Mouse (Mus musculus) thymus, postnatal 4 days (tissue): ENCODE measurements around the gene Scube1.

Source experiments
- DNase-seq: peaks from one replicate; pipeline ENCODE4 v3.0.0; 2021

The Scube1 gene

DNA sequence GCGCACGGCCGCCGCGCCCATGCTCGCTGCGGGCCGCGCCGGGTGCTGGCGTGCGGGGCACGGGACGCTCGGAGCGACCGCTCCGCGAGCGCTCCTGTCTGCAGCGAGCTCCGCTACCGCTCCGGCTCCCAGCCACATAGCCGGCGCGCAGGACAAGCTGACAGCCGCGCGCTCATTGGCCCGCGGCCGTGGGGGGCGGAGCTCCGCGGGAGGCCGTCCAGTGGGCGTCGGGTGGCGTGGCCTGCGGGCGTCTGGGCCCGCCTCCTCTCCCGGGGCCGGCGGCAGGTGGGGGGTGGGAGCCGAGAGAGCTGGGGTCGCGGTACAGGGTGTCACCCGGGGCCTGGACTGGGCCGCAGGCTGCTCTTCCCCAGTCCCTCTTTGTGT, at the start of gene Scube1:
TSS of gene Scube1 (minus strand) at position 136 of the 384 bp plus-strand sequence.
- DNase-seq, result peak; percentile 76

DNA sequence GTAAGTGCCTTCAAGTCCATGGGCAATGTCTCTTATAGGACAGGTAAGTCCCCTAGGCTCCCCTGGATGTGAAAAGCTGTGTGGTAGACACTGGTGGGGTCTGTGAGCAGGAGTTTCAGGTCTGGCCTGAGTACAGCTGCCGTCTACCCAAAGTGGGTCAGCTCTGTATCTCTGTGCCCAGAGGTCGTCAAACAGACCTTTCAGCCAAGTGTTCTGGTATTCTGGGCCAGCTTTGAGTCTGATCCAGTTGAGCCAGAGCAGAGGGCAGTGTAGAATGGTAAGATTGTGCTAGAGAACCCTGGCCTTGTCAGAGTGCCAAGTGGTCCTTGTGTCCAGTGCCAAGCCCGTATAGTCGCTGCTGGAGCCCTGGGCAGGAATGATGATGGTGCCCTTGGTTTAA, 48.1 kb upstream of the Scube1 start:
- DNase-seq, result no peak

DNA sequence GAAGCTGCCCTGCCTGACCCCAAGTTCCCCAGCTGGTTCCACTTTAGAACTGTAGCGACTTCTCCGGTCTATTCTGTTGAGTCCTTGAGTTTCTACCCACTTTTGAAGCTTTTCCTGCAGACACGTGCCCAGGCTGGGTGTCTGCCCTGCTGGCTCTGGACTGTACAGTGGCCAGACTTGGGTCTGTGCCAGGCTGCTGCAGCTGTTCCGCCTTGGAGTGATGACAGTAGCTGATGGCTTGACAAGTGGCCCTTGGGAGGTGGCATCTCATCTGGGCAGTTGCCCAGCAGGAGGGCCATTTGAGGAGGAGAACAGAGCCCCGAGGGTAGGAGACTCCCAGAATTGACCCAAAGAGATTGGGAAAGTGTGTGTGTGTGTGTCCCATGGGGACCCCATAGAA, 47.6 kb upstream of the Scube1 start:
- DNase-seq, result no peak

DNA sequence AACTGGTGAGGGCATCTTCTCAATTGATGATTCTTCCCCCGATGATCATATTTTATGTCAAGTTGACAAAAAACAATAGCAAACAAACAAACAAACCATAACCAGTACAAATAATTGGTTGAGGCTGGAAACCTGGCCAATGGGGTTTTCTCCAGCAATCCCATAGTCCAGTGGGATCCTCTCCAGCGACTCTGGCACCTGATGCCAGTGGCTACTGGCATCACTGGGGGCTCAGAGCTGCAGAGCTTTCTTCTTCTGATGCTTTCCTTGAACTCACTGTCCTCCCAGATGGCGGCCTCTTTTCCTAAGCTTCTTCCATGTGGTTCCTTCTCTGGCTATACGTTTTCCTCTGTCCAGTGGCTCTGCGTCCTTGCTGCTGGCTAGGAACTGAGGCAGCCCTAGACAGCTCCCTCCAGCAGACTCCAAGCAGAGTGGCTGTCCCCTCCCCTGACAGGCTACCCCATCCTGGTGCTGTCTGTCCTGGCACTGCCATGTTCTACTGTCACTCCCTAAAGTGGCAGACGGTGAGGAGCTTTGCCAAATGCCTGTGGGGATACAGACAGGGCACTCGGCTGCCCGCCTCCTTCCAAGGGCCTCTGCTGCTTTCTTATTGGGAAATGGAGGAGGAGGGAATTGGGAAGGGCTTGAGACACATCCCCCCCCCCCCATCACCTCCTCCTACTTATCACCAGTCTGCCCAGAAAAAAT, 46.7 kb upstream of the Scube1 start:
- no peak for DNase-seq

DNA sequence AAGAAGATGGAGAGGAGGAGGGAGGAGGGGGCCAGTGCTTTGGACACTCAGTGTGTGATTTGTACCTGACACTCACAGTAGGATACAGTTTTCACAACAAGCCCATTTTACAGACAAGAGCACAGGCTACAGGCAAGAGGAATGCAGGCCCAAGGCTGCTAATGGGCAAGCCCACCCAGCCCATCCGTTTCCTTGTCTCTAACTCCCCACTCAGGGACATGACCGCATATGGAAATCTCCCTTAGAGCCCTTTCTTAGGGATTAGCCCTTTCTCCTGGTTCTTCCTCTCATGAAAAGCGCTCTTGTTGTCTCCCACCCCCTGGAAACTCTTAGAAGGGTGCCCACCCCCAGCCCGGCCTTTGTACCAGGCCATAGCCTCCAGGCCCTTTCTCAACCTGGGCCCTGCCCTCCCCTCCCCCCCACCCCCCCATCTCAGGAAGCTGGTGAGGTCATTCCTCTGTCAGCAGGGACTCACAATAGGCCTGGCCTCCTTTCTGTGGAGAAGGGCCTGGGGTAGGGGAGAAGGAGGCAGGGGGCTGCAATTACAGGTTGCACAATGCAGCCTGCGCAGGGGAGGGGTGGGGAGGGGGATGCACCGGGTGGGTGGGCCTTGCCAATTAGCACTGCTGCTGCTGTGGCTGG, 40.7 kb upstream of the Scube1 start:
- no peak for DNase-seq

DNA sequence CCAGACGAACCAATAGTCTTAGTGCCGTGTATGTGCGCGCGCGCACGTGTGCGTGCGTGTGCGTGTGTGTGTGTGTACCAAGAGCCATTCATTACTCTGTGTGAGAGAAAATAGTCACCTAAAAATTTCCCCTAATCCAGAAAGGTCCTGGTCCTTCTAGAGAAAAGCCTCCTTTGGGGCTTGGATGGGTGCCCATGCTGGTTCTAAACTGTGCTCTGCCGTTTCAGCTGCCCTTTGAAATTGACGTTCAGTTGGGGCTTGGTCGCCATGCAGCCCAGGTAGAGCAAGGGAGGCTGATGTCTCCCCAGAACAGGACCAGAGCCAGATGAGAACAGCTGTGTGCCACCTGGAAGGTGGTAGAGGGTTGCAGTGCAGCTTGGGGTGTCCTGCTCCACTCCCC, 36.7 kb upstream of the Scube1 start:
- DNase-seq, result no peak

DNA sequence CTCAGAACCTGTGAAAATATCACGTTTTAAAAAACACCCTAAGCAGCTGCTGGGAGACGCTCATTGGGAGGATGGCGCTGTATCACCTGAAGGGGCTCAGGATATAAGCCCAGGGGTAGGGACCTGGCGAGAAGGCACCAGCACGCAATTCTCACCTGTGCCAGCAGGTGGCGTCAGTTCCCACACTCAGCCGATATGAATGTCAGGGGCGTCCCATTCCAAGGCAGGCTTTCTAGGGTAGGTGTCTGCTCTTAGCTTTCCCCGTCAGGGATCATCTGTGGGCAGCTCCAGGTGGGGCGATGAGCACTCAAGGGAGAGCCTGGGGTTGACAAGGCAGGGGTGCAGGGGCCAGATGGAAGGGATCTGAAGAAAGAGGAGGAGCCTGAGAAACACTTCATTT, 35.9 kb upstream of the Scube1 start:
- DNase-seq, result peak; percentile 70

DNA sequence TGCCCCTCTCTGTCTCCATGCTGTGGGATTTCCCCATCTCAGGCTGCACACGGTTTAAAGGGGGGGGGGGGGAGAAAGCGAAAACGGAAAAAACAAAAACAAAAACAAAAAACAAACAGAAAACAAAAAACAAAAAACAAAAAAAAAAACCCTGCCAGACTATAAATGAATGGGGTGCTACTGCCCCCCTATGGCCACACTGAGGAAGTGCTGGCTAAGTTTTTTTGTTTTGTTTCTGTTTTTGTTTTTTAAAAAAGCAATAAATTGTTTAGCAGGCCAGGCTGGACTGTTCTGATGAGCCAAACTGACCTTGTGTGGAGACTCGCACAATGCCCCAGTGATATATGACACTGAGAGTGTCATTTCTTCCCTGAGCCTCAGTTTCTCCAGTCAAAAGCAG, 34.1 kb upstream of the Scube1 start:
- DNase-seq, result peak; percentile 14

DNA sequence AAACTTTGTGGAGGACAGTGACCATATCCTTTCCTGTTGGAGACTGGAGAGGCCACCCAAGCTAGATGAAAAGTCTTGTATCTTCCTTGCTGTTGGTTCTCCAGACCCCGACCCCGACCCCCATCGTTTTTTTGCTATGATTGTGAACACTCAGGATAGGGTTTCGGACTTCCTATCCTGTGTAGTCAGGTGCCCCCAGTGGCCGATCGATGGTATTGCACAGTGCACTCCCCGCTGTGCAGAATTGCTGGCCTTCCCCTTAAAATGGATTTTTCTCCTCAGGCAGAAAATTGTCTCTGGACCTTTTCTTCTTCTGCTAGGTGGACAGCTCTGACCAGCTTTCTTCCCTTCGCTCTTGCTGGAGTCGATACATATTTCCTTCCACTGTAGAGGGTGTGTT, 31.9 kb upstream of the Scube1 start:
- DNase-seq, result peak; percentile 53

DNA sequence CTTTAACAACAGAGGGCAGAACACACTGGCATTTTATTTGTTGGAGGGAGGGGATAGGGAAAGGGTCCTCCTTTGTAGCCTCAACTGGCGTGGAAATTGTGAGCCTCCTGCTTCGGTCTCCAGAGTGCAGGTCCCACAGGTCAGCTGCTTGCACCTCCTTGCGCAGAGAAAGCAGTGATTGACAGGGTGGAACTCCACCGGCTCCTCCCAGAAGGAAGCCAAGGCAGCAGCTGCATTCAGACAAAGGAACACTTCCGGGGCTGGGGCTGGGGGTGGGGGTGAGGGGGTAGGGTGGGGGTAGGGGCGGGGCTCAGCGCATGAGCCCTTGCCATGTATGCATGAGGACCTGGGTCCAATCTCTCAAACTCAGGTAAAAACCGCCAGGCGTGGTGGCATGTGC, 24.6 kb upstream of the Scube1 start:
- no peak for DNase-seq

DNA sequence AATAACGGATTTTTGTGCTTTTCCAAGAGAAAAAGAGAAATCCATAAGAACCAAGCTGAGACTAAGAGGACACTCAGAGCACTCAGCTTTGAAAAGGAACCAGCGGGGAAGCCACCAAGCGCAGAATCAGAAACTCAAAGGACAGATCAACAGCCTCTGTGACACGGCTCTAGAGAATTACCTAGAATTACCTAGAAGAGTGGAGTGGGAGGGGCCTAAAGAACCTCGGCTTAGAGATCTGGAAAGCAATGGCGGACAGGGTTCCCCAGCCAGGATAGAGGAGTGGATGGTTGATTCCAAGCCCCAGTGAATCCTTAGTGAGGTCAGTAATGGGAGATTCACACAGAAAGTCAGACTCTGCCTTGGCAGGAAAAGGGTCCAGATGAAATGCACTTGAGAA, 24.2 kb upstream of the Scube1 start:
- no peak for DNase-seq

DNA sequence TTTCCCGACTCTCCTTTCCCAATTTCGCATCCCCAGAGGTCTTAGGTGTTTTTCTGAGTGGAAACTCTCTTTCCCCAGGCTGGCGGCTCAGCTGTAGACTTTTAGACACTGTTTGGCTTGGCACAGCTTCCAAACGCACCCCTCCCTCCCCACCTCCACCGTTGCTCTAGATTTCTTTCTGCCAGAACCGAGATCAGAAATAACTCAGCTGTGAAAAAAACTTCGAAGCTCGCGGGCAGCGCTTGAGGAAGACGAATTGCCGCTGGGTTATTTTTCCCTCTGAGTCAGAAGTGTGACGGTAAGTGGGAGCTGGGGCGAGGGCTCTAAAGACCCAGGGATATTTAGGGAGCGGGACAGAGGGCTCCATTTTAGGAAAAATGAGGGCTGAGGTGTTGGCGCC, 21.5 kb upstream of the Scube1 start:
- no peak for DNase-seq

DNA sequence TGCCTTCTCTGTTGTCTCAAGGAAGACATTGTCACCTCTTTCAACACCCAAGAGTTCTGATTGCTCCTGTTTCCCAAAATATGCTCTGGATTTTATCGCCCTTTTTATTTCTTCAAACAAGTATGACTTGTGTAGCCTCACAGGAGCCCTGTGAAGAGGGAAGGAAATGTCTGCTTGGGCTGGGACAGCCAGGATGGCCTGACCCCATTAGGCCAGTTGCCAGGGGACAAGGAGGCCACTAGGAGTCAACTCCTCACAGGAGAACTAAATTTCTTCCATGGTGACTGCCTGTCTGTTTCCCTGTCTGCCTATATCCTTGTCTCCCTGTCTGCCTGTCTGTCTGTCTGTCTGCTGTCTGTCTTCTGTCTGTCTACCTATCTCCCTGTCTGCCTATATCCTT, 17.2 kb upstream of the Scube1 start:
- no peak for DNase-seq

DNA sequence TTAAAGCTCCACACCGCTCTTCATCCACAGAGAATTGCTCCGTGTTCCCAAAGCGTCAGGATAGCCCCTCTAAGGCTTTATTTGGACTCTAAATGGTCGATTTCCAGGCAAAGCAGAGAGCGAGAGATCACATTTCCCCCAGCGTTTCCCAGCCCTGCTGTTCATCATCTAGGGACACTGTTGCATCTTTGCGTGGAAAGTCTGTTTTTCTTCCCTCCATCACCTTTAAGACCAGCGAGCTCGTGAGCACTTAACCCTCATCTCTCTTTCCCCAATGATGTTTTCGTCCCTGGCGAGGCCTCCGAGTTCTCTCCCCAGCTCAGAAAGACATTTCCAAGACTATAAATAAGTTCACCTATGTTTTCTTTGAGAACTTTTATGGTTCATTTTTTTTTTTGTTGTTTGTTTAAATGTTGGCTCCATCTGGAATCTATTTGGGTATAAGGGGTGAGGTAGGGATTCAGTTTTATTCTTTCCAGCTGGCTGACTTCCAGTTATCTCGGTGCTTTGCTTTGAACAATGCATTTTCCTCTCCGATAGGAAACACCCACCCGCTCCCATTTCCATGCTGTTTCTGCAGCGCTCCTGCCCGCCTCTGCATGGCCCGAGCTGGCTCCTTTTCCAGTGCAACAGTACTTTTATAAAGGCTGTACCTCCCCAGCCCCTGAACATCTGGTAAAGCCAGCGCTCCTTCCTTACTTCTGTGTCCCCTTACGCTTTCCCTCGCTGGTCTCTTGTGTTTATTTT, 16.0 kb upstream of the Scube1 start:
- DNase-seq, result no peak

DNA sequence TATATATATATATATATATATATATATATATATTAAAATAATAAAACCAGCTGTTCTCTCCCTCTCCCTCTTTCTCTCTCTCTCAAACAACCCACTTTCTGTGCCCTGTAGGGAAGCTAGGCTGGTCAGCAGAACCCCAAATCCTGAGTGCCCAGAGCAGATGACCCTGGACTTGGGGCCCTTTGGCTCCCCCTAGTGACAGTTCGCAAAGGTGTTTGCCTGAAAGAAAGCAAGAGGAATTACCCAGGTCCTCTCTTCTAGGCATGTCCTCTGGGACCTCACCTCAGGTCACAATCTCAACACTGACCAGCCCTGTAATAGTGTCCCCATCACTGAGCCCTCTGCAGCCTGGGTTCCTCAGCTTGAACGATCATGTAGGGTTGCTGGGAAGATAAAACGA, 2.8 kb upstream of the Scube1 start:
- DNase-seq, result peak; percentile 63

DNA sequence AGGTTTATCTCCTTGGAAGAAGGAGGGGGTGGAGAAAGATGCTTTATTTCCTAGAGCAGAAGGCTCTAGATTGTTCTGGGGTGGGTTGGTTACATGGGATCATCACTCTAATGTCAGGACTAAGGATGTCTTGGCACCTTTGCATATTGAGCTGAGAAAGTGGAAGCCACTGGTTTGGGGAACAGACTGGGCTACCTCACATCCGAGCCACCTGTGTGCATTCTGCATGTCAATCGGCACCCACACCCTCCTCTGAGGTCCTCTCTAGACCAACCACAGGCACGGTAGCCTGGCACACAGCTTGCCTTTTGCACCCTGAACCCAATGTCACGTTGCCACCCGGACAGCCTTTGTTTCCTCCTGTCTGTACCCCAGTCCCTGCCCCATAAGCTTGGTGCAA, 1.9 kb upstream of the Scube1 start:
- DNase-seq, result no peak

DNA sequence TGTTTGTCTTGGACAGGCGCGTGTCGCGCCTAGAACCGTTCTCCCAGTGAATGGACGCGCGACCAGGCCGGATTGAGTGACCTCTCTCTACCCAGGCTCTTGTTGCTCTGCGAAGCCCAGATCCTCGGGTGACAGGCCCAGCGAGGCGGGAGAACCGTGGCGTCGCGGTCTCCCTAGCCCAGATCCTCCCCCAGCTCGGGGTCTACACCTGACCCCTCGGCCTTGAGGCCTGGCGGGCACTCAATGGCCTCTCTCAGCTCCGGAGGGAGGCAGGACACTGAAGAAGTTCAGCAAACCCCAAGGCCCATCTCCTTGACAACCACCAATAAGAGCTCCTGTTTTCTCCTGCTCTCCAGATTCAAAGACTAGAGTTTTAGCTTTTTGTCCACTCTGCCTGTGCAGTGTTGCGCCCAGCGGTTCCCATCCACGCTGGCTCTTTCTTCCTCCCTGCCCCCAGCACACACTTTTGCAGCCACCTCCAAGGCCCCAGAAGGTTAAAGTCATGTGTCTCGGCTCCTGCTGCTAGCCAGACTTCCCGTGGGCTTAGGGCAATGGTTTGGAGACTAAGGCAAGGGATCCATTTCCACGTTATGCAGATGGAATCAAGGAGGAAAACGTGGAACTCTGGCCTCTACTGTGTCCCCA, 857 bp upstream of the Scube1 start:
- no peak for DNase-seq

DNA sequence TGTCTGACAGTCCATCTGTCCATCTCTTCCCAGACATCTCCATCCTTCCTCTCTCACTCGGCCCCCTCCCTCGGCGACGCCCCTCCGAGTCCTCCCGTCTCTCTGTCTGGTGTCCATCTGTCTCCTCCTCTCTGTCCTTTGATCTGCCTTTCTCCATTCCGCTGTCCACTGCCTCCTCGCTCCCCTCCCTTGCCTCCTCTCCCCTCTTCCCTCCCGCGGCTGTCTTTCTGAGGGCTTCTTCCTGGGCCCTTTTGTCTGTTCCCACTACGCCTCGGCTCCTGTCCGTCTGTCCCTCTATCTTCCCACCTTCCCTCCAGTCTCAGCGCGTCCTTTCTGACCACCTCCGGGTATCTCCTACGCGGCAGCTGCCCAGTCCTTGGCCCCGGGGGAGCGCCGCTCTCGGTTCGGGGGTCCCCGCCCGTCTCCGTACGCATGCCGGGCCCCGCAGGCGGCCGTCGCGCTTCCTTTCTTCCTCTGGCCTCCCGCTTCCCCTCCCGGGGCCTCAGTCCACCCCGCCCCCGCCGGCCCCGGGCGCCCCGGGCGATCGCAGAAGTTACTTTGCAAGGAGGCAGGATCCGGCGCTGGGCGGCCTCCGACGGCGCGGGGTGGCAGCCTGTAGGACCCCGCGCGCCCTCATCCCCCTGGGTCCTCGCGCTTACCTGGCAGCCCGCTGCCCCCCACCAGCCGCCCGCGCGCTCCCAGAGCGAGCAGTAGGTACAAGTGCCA, 498 bp downstream of the Scube1 start:
- DNase-seq, result peak; percentile 30

DNA sequence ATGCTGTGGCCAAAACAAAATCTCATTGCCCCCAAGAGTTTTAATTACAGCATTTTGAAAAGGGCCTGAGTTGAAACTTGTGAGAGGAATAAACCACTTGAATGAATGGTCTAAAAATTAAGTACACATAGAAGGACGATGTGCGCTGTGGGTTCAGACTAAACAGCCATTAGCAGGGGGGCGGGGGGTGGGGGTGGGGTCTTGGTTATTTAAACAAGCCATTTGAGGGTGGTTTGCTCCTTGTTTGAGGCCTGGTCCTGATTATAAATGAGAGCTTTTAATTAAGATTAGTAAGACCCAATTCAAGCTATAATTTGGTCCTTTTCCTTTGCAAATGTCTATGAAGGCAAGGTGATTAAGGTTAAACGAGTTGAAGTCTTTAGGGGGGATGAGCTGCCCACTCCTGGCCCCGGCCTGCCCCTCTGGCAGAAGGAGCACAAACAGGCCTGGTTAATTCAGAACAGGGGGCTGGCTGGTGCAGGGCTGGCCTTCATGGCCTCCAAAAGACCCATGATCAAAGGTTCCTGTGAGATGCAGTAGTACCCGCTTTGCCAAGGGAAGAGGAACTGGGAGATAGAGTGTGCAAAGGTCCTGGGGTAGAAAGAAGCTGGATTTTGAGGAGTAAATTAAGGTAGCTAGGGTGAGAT, 9.1 kb downstream of the Scube1 start:
- no peak for DNase-seq

DNA sequence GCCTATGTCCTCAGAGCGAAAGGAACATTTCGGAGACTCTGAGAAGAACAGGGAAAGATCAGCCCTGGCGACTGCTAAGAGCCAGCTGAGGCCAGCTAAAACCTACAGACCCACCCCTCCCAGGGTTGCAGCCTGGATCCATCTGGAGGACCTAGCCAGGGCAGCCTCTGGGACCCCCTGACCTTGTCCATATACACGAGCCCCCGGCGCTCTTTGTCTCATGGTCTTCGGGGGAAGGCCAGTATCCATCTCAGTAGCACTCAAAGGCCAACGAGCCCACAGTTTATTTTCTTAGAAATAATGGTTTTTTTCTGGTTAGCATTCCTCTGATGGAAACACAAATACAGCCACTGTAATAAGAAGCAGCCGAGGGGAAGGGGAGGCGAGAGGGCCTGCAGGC, 12.0 kb downstream of the Scube1 start:
- no peak for DNase-seq

DNA sequence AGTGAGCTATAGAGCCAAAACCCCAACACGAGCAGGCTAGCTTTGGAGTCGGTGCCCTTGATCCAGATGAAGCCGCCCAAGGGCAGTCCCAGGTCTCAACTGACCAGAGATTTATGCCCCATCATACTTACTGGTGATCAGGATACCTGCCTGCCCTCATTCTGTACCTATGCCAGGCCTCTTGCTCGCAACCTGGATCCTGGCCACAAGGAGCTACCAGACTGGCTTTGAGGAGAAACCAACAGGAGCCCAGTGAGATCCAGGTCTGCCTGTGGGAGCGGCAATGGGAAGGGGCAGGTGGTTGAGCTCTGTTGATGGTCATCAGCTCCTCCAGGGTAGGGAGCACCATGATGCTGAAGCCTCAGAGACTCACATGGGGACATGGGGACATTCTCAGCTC, 12.5 kb downstream of the Scube1 start:
- no peak for DNase-seq
